Mouse (Mus musculus) ovary, postnatal 14 days (tissue): ENCODE data around the gene Egfr.
A peak's percentile ranks its signal among the peaks of the same experiment; 100 is the strongest.

Source experiments
- DNase-seq: peaks from one replicate; pipeline ENCODE4 v3.0.0; 2022; ENCODE audit warnings: low spot score

Gene Egfr

GRCm38 (mm10) chr11:16823830-16824545, 72.0 kb downstream of the Egfr start:
- no peak for DNase-seq

GRCm38 (mm10) chr11:16829468-16829867, 77.5 kb downstream of the Egfr start:
- DNase-seq = no peak

GRCm38 (mm10) chr11:16830531-16831227, 78.7 kb downstream of the Egfr start:
- no peak for DNase-seq

- no peak for DNase-seq
Measured at GRCm38 (mm10) chr11:16831974-16832464, 80.0 kb downstream of the Egfr start.

- DNase-seq = no peak
Measured at GRCm38 (mm10) chr11:16838772-16839171, 86.8 kb downstream of the Egfr start.

GRCm38 (mm10) chr11:16842924-16843323, 90.9 kb downstream of the Egfr start:
- no peak for DNase-seq

- no peak for DNase-seq
Measured at GRCm38 (mm10) chr11:16843889-16844568, 92.0 kb downstream of the Egfr start.

GRCm38 (mm10) chr11:16848881-16849280, 96.9 kb downstream of the Egfr start:
- no peak for DNase-seq

- DNase-seq = no peak
Measured at GRCm38 (mm10) chr11:16851361-16851760, 99.4 kb downstream of the Egfr start.

GRCm38 (mm10) chr11:16854111-16854510, 102.1 kb downstream of the Egfr start:
- no peak for DNase-seq

- no peak for DNase-seq
Measured at GRCm38 (mm10) chr11:16857346-16857745, 105.3 kb downstream of the Egfr start.

GRCm38 (mm10) chr11:16861037-16861436, 109.0 kb downstream of the Egfr start:
- no peak for DNase-seq

GRCm38 (mm10) chr11:16863547-16863946, 111.5 kb downstream of the Egfr start:
- DNase-seq = no peak

- no peak for DNase-seq
Measured at GRCm38 (mm10) chr11:16864980-16865561, 113.1 kb downstream of the Egfr start.

- DNase-seq = no peak
Measured at GRCm38 (mm10) chr11:16868051-16868450, 116.0 kb downstream of the Egfr start.

- DNase-seq = no peak
Measured at GRCm38 (mm10) chr11:16869506-16869905, 117.5 kb downstream of the Egfr start.

- peak; percentile 37 for DNase-seq
Measured at GRCm38 (mm10) chr11:16871120-16871519, 119.1 kb downstream of the Egfr start.

- DNase-seq = no peak
Measured at GRCm38 (mm10) chr11:16877676-16878378, 125.8 kb downstream of the Egfr start.

- no peak for DNase-seq
Measured at GRCm38 (mm10) chr11:16881932-16882331, 129.9 kb downstream of the Egfr start.

- DNase-seq = no peak
Measured at GRCm38 (mm10) chr11:16886152-16886551, 134.1 kb downstream of the Egfr start.

GRCm38 (mm10) chr11:16888086-16888485, 136.1 kb downstream of the Egfr start:
- no peak for DNase-seq
